Mouse (Mus musculus) ES-Bruce4 (cell line): ENCODE results near the gene Spp1.

Experiments
- CTCF ChIP-seq: IDR thresholded peaks from one replicate; pipeline ENCODE4 v1.8.1; 2011; ENCODE audit warnings: low read depth, low read length
- EP300 ChIP-seq: IDR thresholded peaks from 2 replicates; pipeline ENCODE4 v1.6.1; 2011; ENCODE audit warnings: low read depth, low read length; ENCODE audit not compliant: insufficient read depth

DNA sequence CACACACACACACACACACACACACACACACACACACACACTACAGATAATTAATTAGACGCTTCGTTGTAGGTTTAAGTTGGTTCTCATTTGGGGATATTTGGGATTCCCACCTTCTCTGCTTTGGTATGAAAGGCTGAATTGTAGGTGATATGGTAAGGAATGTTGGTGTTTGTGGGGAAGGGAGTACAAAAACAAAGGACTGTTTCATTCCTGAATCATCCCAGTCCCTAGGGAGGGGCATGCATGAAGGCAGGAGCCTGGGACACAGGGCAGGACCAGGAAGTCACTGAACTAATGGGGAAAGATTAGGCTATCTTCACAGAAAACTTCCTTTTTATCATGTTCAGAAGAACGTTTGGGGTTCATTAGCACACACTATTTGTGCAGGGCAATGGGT lies 31.6 kb upstream of the Spp1 start:
- TF ChIP-seq EP300 (no peak), CTCF (no peak)
